Mouse (Mus musculus): Measurements from ENCODE around the gene Sncb.

GRCm38 (mm10) chr13:54746896-54747295 is 19.5 kb downstream of the Sncb start:
- TF ChIP-seq CTCF (IDR thresholded peaks at IDR 0.05 in 2 of 3, conservative IDR thresholded peaks at IDR 0.05 in 1 of 3; ENCODE audit: control insufficient read depth in 1 of 3, insufficient read depth in 1 of 3, low read depth in 2 of 3, low read length in 3 of 3, poor library complexity in 1 of 3, severe bottlenecking in 1 of 3) (no peak), CHD1 (IDR thresholded peaks at IDR 0.05; ENCODE audit: low read depth, low read length) (no peak), MXI1 (IDR thresholded peaks at IDR 0.05; ENCODE audit: low read depth, low read length) (no peak)
